Mouse (Mus musculus): ENCODE results near the gene Qtrt2. TPM values are rescaled to one million over a fixed set of nuclear protein-coding genes. Genes with fewer than 3 reads are reported as not detected.
A peak's percentile ranks its signal among the peaks of the same experiment; 100 is the strongest.

Gene Qtrt2
- polyA plus RNA-seq, 1 experiment from 2014 or later, result 24.8 TPM

- no peaks in the 10 kb centered on the region for H3K4me1 ChIP-seq (replicated peaks; ENCODE audit: control insufficient read depth, insufficient read depth, low read length)
- ATAC-seq (ENCODE audit: low read depth), result no peak
- H3K4me2 ChIP-seq (ENCODE audit: low read depth, low read length), result no peak overlapping the region
- no peak overlapping the region for H3K27ac ChIP-seq (ENCODE audit: low read length)
- no peaks in the 10 kb centered on the region for H3K27me3 ChIP-seq (ENCODE audit: control insufficient read depth, insufficient read depth, low read depth, low read length)
- H3K4me3 ChIP-seq (ENCODE audit: low read length), result no peak overlapping the region
- H3K9ac ChIP-seq (ENCODE audit: low read length), result no peak overlapping the region
- H3K9me3 ChIP-seq (ENCODE audit: control insufficient read depth, low read length), result no peaks in the 10 kb centered on the region
- H3K36me3 ChIP-seq (ENCODE audit: control insufficient read depth, insufficient read depth, low read length), result no peaks in the 10 kb centered on the region
Measured at GRCm38 (mm10) chr16:43900571-43900970, 26.0 kb downstream of the Qtrt2 start.

GRCm38 (mm10) chr16:43900138-43900537 is 26.5 kb downstream of the Qtrt2 start:
- Histone ChIP-seq H3K9ac (ENCODE audit: low read length) (no peak overlapping the region), H3K4me2 (ENCODE audit: low read depth, low read length) (no peak overlapping the region), H3K27ac (ENCODE audit: low read length) (no peak overlapping the region), H3K4me1 (replicated peaks; ENCODE audit: control insufficient read depth, insufficient read depth, low read length) (no peaks in the 10 kb centered on the region), H3K9me3 (ENCODE audit: control insufficient read depth, low read length) (no peaks in the 10 kb centered on the region), H3K36me3 (ENCODE audit: control insufficient read depth, insufficient read depth, low read length) (no peaks in the 10 kb centered on the region), H3K4me3 (ENCODE audit: low read length) (no peak overlapping the region), H3K27me3 (ENCODE audit: control insufficient read depth, insufficient read depth, low read depth, low read length) (no peaks in the 10 kb centered on the region)
- ATAC-seq (ENCODE audit: low read depth), result no peak
- WGBS, result 65% methylated on average over 4 of the region's 4 CpGs

- 83% methylated on average over 8 of the region's 8 CpGs for WGBS
- H3K36me3 ChIP-seq (ENCODE audit: control insufficient read depth, insufficient read depth, low read length), result no peaks in the 10 kb centered on the region
- ATAC-seq (ENCODE audit: low read depth), result no peak
- no peak overlapping the region for H3K4me3 ChIP-seq (ENCODE audit: low read length)
- no peaks in the 10 kb centered on the region for H3K9me3 ChIP-seq (ENCODE audit: control insufficient read depth, low read length)
- H3K4me2 ChIP-seq (ENCODE audit: low read depth, low read length), result no peak overlapping the region
- no peak overlapping the region for H3K27ac ChIP-seq (ENCODE audit: low read length)
- H3K9ac ChIP-seq (ENCODE audit: low read length), result no peak overlapping the region
- no peaks in the 10 kb centered on the region for H3K27me3 ChIP-seq (ENCODE audit: control insufficient read depth, insufficient read depth, low read depth, low read length)
- H3K4me1 ChIP-seq (replicated peaks; ENCODE audit: control insufficient read depth, insufficient read depth, low read length), result peaks cover 6% of the 10 kb centered on the region
Measured at GRCm38 (mm10) chr16:43894501-43894900, 32.1 kb downstream of the Qtrt2 start.

- Histone ChIP-seq H3K36me3 (ENCODE audit: control insufficient read depth, insufficient read depth, low read length) (no peaks in the 10 kb centered on the region), H3K4me1 (replicated peaks; ENCODE audit: control insufficient read depth, insufficient read depth, low read length) (peaks cover 15% of the 10 kb centered on the region), H3K4me2 (ENCODE audit: low read depth, low read length) (peak overlapping the region; percentile 55), H3K27ac (ENCODE audit: low read length) (no peak overlapping the region), H3K9me3 (ENCODE audit: control insufficient read depth, low read length) (no peaks in the 10 kb centered on the region), H3K27me3 (ENCODE audit: control insufficient read depth, insufficient read depth, low read depth, low read length) (no peaks in the 10 kb centered on the region), H3K9ac (ENCODE audit: low read length) (peak overlapping the region; percentile 87), H3K4me3 (ENCODE audit: low read length) (peak overlapping the region; percentile 71; the same call in 1 of the 2 replicates)
- WGBS, result 63% methylated on average over 4 of the region's 4 CpGs
- no peak for ATAC-seq (ENCODE audit: low read depth)
Measured at GRCm38 (mm10) chr16:43890747-43891336, 35.8 kb downstream of the Qtrt2 start.

GRCm38 (mm10) chr16:43890005-43890336 is 36.6 kb downstream of the Qtrt2 start:
- 0% methylated on average over 9 of the region's 9 CpGs for WGBS

GRCm38 (mm10) chr16:43889208-43890004 is 37.2 kb downstream of the Qtrt2 start, which contains the start of gene Ccdc191:
Gene Ccdc191, plus strand, starts transcription at chr16:43889800.
- WGBS, result under 1% methylated on average over 33 of the region's 33 CpGs
- Histone ChIP-seq H3K4me2 (ENCODE audit: low read depth, low read length) (peak within 1 kb of the TSS; percentile 89), H3K4me3 (ENCODE audit: low read length) (peak within 1 kb of the TSS; percentile 71), H3K27ac (ENCODE audit: low read length) (peak within 1 kb of the TSS; percentile 47), H3K9me3 (ENCODE audit: control insufficient read depth, low read length) (no peaks in the 10 kb centered on the region), H3K36me3 (ENCODE audit: control insufficient read depth, insufficient read depth, low read length) (no peaks in the 10 kb centered on the region), H3K9ac (ENCODE audit: low read length) (peak within 1 kb of the TSS; percentile 87), H3K27me3 (ENCODE audit: control insufficient read depth, insufficient read depth, low read depth, low read length) (no peaks in the 10 kb centered on the region), H3K4me1 (replicated peaks; ENCODE audit: control insufficient read depth, insufficient read depth, low read length) (peaks cover 15% of the 10 kb centered on the region)
- ATAC-seq (ENCODE audit: low read depth), result peak; percentile 100

More at GRCm38 (mm10) chr16:43890005-43890336, 36.6 kb downstream of the Qtrt2 start:
- peak overlapping the region; percentile 87 for H3K9ac ChIP-seq (ENCODE audit: low read length)
- no peaks in the 10 kb centered on the region for H3K9me3 ChIP-seq (ENCODE audit: control insufficient read depth, low read length)
- peak overlapping the region; percentile 55 for H3K4me2 ChIP-seq (ENCODE audit: low read depth, low read length)
- no peaks in the 10 kb centered on the region for H3K36me3 ChIP-seq (ENCODE audit: control insufficient read depth, insufficient read depth, low read length)
- H3K27ac ChIP-seq (ENCODE audit: low read length), result peak overlapping the region; percentile 47
- no peaks in the 10 kb centered on the region for H3K27me3 ChIP-seq (ENCODE audit: control insufficient read depth, insufficient read depth, low read depth, low read length)
- H3K4me3 ChIP-seq (ENCODE audit: low read length), result peak overlapping the region; percentile 71
- ATAC-seq (ENCODE audit: low read depth), result peak; percentile 95
- peaks cover 15% of the 10 kb centered on the region for H3K4me1 ChIP-seq (replicated peaks; ENCODE audit: control insufficient read depth, insufficient read depth, low read length)

DNA sequence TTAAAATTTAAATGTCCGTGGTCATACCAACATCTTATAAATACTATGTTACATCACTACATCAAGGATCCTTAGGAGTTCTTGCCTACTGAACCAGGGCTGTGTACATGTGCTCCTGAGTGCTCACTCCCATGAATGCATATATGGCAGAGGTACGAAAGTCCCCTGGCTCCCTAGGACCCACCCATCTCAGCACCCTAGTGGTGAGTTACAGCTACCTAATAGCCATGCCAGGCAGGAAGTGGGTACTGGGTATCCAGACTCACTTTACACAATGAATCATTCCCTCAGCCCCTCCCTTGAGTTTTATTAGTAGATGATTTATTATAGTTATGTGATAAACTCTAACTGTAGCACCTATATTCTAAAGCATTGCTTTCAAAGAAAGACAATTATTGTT is 44.3 kb downstream of the Qtrt2 start:
- Histone ChIP-seq H3K9me3 (ENCODE audit: control insufficient read depth, low read length) (no peaks in the 10 kb centered on the region), H3K27ac (ENCODE audit: low read length) (no peak overlapping the region), H3K27me3 (ENCODE audit: control insufficient read depth, insufficient read depth, low read depth, low read length) (no peaks in the 10 kb centered on the region), H3K4me2 (ENCODE audit: low read depth, low read length) (no peak overlapping the region), H3K36me3 (ENCODE audit: control insufficient read depth, insufficient read depth, low read length) (peaks cover 8% of the 10 kb centered on the region), H3K9ac (ENCODE audit: low read length) (no peak overlapping the region), H3K4me3 (ENCODE audit: low read length) (no peak overlapping the region), H3K4me1 (replicated peaks; ENCODE audit: control insufficient read depth, insufficient read depth, low read length) (no peaks in the 10 kb centered on the region)
- WGBS, result 92% methylated on average over 2 of the region's 2 CpGs
- ATAC-seq (ENCODE audit: low read depth), result no peak

DNA sequence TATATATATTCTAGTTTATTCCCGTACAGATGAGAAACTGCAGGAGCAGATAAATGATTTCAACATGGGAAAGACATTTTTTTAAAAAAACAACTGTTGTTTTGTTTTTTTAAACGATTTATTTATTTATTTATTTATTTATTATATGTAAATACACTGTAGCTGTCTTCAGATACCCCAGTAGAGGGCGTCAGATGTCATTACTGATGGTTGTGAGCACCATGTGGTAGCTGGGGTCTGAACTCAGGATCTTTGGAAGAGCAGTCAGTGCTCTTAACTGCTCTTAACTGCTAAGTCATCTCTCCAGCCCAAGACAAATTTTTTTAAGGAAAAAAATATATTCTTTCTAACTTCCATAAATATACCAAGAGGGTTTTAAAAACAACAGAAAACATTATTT is 45.0 kb downstream of the Qtrt2 start:
- no peaks in the 10 kb centered on the region for H3K4me1 ChIP-seq (replicated peaks; ENCODE audit: control insufficient read depth, insufficient read depth, low read length)
- H3K27ac ChIP-seq (ENCODE audit: low read length), result no peak overlapping the region
- no peaks in the 10 kb centered on the region for H3K9me3 ChIP-seq (ENCODE audit: control insufficient read depth, low read length)
- no peak overlapping the region for H3K9ac ChIP-seq (ENCODE audit: low read length)
- WGBS, result 53% methylated on average over 3 of the region's 3 CpGs
- H3K4me3 ChIP-seq (ENCODE audit: low read length), result no peak overlapping the region
- no peaks in the 10 kb centered on the region for H3K27me3 ChIP-seq (ENCODE audit: control insufficient read depth, insufficient read depth, low read depth, low read length)
- ATAC-seq (ENCODE audit: low read depth), result no peak
- H3K4me2 ChIP-seq (ENCODE audit: low read depth, low read length), result no peak overlapping the region
- H3K36me3 ChIP-seq (ENCODE audit: control insufficient read depth, insufficient read depth, low read length), result peaks cover 9% of the 10 kb centered on the region

GRCm38 (mm10) chr16:43879769-43880168 is 46.8 kb downstream of the Qtrt2 start:
- Histone ChIP-seq H3K27me3 (ENCODE audit: control insufficient read depth, insufficient read depth, low read depth, low read length) (no peaks in the 10 kb centered on the region), H3K36me3 (ENCODE audit: control insufficient read depth, insufficient read depth, low read length) (peaks cover 15% of the 10 kb centered on the region), H3K4me3 (ENCODE audit: low read length) (no peak overlapping the region), H3K4me1 (replicated peaks; ENCODE audit: control insufficient read depth, insufficient read depth, low read length) (no peaks in the 10 kb centered on the region), H3K27ac (ENCODE audit: low read length) (no peak overlapping the region), H3K9me3 (ENCODE audit: control insufficient read depth, low read length) (no peaks in the 10 kb centered on the region), H3K4me2 (ENCODE audit: low read depth, low read length) (no peak overlapping the region), H3K9ac (ENCODE audit: low read length) (no peak overlapping the region)
- ATAC-seq (ENCODE audit: low read depth), result no peak
- 85% methylated on average over 6 of the region's 6 CpGs for WGBS

Data from lung, embryonic 16.5 days (tissue).